Mouse (Mus musculus) liver, embryonic 14.5 days (tissue): Measurements from ENCODE around the gene Egfl6.

ENCODE experiments used
- CTCF ChIP-seq: IDR thresholded peaks from 2 replicates; pipeline ENCODE4 v1.5.1; 2016; ENCODE audit warnings: antibody characterized with exemption, low read depth, control low read depth
- EP300 ChIP-seq: IDR thresholded peaks from 2 replicates; pipeline ENCODE4 v1.6.1; 2016; ENCODE audit warnings: antibody characterized with exemption, low read depth

GRCm38 (mm10) chrX:166531671-166532070, 53.8 kb downstream of the Egfl6 start:
- TF ChIP-seq CTCF (no peak), EP300 (no peak)
